Mouse (Mus musculus) embryonic fibroblast, embryonic 13.5 days (primary cell): ENCODE measurements around the gene Myh7b. TPM values are rescaled to one million over a fixed set of nuclear protein-coding genes. Genes with fewer than 3 reads are reported as not detected.

Experiments used
- H3K27ac ChIP-seq: 2 replicates; pipeline ENCODE4 v1.5.1; 2012; ENCODE audit warnings: low read length, control low read depth, inconsistent platforms; ENCODE audit not compliant: insufficient read depth
- H3K4me1 ChIP-seq: 2 replicates; pipeline ENCODE4 v1.6.1; 2011; ENCODE audit warnings: low read length; ENCODE audit not compliant: control insufficient read depth, insufficient read depth
- H3K4me3 ChIP-seq: 2 replicates; pipeline ENCODE4 v1.5.1; 2011; ENCODE audit warnings: mild to moderate bottlenecking, control low read depth, low read length; ENCODE audit not compliant: insufficient read depth
- CTCF ChIP-seq: IDR thresholded peaks from 2 replicates; pipeline ENCODE4 v1.5.1; 2011; ENCODE audit warnings: mild to moderate bottlenecking, control low read depth, low read length, moderate library complexity, borderline replicate concordance; ENCODE audit not compliant: insufficient read depth
- POLR2A ChIP-seq: IDR thresholded peaks from 2 replicates; pipeline ENCODE4 v1.6.1; 2011; ENCODE audit warnings: low read depth, mild to moderate bottlenecking, control low read depth, low read length, moderate library complexity
- polyA plus RNA-seq: library from polyadenylated mRNA; stranded (reverse); fragments of >200 nt; gene quantifications from 2 replicates; pipeline ENCODE4 v1.2.4, GENCODE M21; 2011; ENCODE audit warnings: low read depth; ENCODE audit not compliant: missing spikeins, insufficient read length

Myh7b gene
- polyA plus RNA-seq, 1 experiment, result not detected

- Histone ChIP-seq H3K4me1 (no peaks in the 10 kb centered on the region), H3K27ac (no peak overlapping the region), H3K4me3 (no peak overlapping the region)
- TF ChIP-seq CTCF, result no peak
Measured at GRCm38 (mm10) chr2:155652618-155653017, 41.6 kb downstream of the Myh7b start.

- Histone ChIP-seq H3K4me1 (no peaks in the 10 kb centered on the region), H3K4me3 (no peak overlapping the region), H3K27ac (no peak overlapping the region)
- TF ChIP-seq CTCF (no peak), POLR2A (no peak)
Measured at GRCm38 (mm10) chr2:155655759-155656372, 44.9 kb downstream of the Myh7b start.

- Histone ChIP-seq H3K4me1 (no peaks in the 10 kb centered on the region), H3K4me3 (no peak overlapping the region), H3K27ac (no peak overlapping the region)
- no peak for TF ChIP-seq POLR2A
- TF ChIP-seq CTCF, result no peak
Measured at GRCm38 (mm10) chr2:155662390-155662789, 51.4 kb downstream of the Myh7b start.

- Histone ChIP-seq H3K27ac (no peak overlapping the region), H3K4me3 (no peak overlapping the region), H3K4me1 (no peaks in the 10 kb centered on the region)
- TF ChIP-seq CTCF (peak; percentile 14; the same call in 1 of the 2 replicates), POLR2A (no peak)
Measured at GRCm38 (mm10) chr2:155663097-155663496, 52.1 kb downstream of the Myh7b start.

GRCm38 (mm10) chr2:155663910-155664460, 53.0 kb downstream of the Myh7b start:
- Histone ChIP-seq H3K4me3 (no peak overlapping the region), H3K4me1 (no peaks in the 10 kb centered on the region), H3K27ac (no peak overlapping the region)
- TF ChIP-seq CTCF, result no peak
- no peak for TF ChIP-seq POLR2A

GRCm38 (mm10) chr2:155667881-155668280, 56.9 kb downstream of the Myh7b start:
- H3K4me1 ChIP-seq, result no peaks in the 10 kb centered on the region
- no peak overlapping the region for H3K27ac ChIP-seq
- no peak for TF ChIP-seq POLR2A
- no peak for TF ChIP-seq CTCF

GRCm38 (mm10) chr2:155668461-155668860, 57.4 kb downstream of the Myh7b start:
- H3K4me3 ChIP-seq, result no peak overlapping the region
- H3K27ac ChIP-seq, result no peak overlapping the region
- TF ChIP-seq CTCF (no peak), POLR2A (no peak)
- H3K4me1 ChIP-seq, result no peaks in the 10 kb centered on the region

More at GRCm38 (mm10) chr2:155667881-155668280, 56.9 kb downstream of the Myh7b start:
- H3K4me3 ChIP-seq, result no peak overlapping the region

- no peak for TF ChIP-seq POLR2A
- TF ChIP-seq CTCF, result no peak
- no peak overlapping the region for H3K4me3 ChIP-seq
- no peaks in the 10 kb centered on the region; the same call in 1 of the 2 replicates for H3K4me1 ChIP-seq
- H3K27ac ChIP-seq, result no peak overlapping the region
Measured at GRCm38 (mm10) chr2:155671236-155671635, 60.2 kb downstream of the Myh7b start.

- H3K4me3 ChIP-seq, result no peak overlapping the region
- TF ChIP-seq CTCF (peak; percentile 43; the same call in 1 of the 2 replicates), POLR2A (no peak)
- no peaks in the 10 kb centered on the region; the same call in 1 of the 2 replicates for H3K4me1 ChIP-seq
- H3K27ac ChIP-seq, result no peak overlapping the region
Measured at GRCm38 (mm10) chr2:155673546-155673945, 62.5 kb downstream of the Myh7b start.

GRCm38 (mm10) chr2:155675118-155675517, 64.1 kb downstream of the Myh7b start:
- no peak for TF ChIP-seq POLR2A
- no peak for TF ChIP-seq CTCF
- H3K4me1 ChIP-seq, result no peaks in the 10 kb centered on the region; the same call in 1 of the 2 replicates
- no peak overlapping the region for H3K4me3 ChIP-seq
- H3K27ac ChIP-seq, result no peak overlapping the region
